Mouse (Mus musculus) liver, embryonic 14.5 days (tissue): ENCODE data around the gene Lrmda. TPM values are rescaled to one million over a fixed set of nuclear protein-coding genes. Genes with fewer than 3 reads are reported as not detected.

ENCODE experiments used
- ATAC-seq: fragments of 200-750 bp; cut with Nextera tagmentation; 2 replicates; pipeline ENCODE4 v1.8.0; 2017; ENCODE audit warnings: moderate number of reproducible peaks, mild to moderate bottlenecking, moderate library complexity; ENCODE audit not compliant: insufficient read depth
- DNase-seq, 3 experiments: peaks; one replicate each; pipeline ENCODE4 v3.0.0-alpha.2; 2012 to 2013; ENCODE audit warnings: low read depth in 3 of 3, low spot score in 3 of 3
- H3K27ac ChIP-seq: fragments of 300-500 bp; sonication (generic); 2 replicates; pipeline ENCODE4 v1.5.1; 2014; ENCODE audit warnings: moderate library complexity, mild to moderate bottlenecking, control low read depth, inconsistent platforms
- H3K27me3 ChIP-seq: fragments of 300-500 bp; sonication (generic); 2 replicates; pipeline ENCODE4 v1.6.1; 2014; ENCODE audit warnings: mild to moderate bottlenecking, low read length, moderate library complexity; ENCODE audit not compliant: control insufficient read depth, insufficient read depth
- H3K36me3 ChIP-seq: fragments of 300-500 bp; sonication (generic); replicated peaks from 2 replicates; pipeline ENCODE4 v1.6.1; 2014; ENCODE audit warnings: low read depth; ENCODE audit not compliant: control insufficient read depth, insufficient read depth
- H3K4me1 ChIP-seq, 2 experiments: fragments of 200-500 bp in 1 of 2; fragments of 300-500 bp in 1 of 2; sonication (generic) in 1 of 2; replicated peaks; 2 replicates each; pipeline ENCODE4 v1.6.1; 2012 to 2014; ENCODE audit warnings: antibody characterized with exemption in 1 of 2, inconsistent platforms in 1 of 2, low read length in 1 of 2; ENCODE audit not compliant: control insufficient read depth in 2 of 2, insufficient read depth in 2 of 2
- H3K4me2 ChIP-seq: fragments of 300-500 bp; sonication (generic); 2 replicates; pipeline ENCODE4 v1.6.1; 2014; ENCODE audit warnings: low read depth, mild to moderate bottlenecking, control low read depth, moderate library complexity
- H3K4me3 ChIP-seq, 2 experiments: fragments of 200-500 bp in 1 of 2; fragments of 300-500 bp in 1 of 2; sonication (generic) in 1 of 2; 2 replicates each; pipeline ENCODE4 v1.5.1; 2012 to 2014; ENCODE audit warnings: low read depth in 2 of 2, low read length in 2 of 2, mild to moderate bottlenecking in 2 of 2, control low read depth in 1 of 2, inconsistent platforms in 1 of 2, moderate library complexity in 1 of 2; ENCODE audit not compliant: insufficient read depth in 1 of 2
- H3K9ac ChIP-seq: fragments of 300-500 bp; sonication (generic); replicated peaks from 2 replicates; pipeline ENCODE4 v1.6.1; 2014; ENCODE audit warnings: mild to moderate bottlenecking, control low read depth, moderate library complexity
- H3K9me3 ChIP-seq: fragments of 300-500 bp; sonication (generic); 2 replicates; pipeline ENCODE4 v1.6.1; 2016; ENCODE audit warnings: low read length, mixed read lengths; ENCODE audit not compliant: control insufficient read depth
- CTCF ChIP-seq: IDR thresholded peaks from 2 replicates; pipeline ENCODE4 v1.5.1; 2016; ENCODE audit warnings: antibody characterized with exemption, low read depth, control low read depth
- EP300 ChIP-seq: IDR thresholded peaks from 2 replicates; pipeline ENCODE4 v1.6.1; 2016; ENCODE audit warnings: antibody characterized with exemption, low read depth
- whole genome bisulfite sequencing: fragments of 180-500 bp; shearing (Covaris S2); extraction: QIAGEN DNeasy Blood & Tissue Kit; methylation state at CpG from one replicate; pipeline ENCODE4 v1.1.7; 2014; ENCODE audit not compliant: insufficient replicate concordance; 5-methylcytosine and 5-hydroxymethylcytosine counted together
- polyA plus RNA-seq, 2 experiments: library from polyadenylated mRNA; depleted of rRNA in 1 of 2; stranded (reverse) in 1 of 2; unstranded in 1 of 2; fragments of >200 nt; fragmentation: Nextera tagmentation in 1 of 2; extraction: Ambion mirVana in 1 of 2; gene quantifications; 2 replicates each; pipeline versions ENCODE4 v1.2.1 to v1.2.3; 2012 to 2014

Gene Lrmda
- polyA plus RNA-seq, 2 experiments, result 0.18 to 0.22 TPM

DNA sequence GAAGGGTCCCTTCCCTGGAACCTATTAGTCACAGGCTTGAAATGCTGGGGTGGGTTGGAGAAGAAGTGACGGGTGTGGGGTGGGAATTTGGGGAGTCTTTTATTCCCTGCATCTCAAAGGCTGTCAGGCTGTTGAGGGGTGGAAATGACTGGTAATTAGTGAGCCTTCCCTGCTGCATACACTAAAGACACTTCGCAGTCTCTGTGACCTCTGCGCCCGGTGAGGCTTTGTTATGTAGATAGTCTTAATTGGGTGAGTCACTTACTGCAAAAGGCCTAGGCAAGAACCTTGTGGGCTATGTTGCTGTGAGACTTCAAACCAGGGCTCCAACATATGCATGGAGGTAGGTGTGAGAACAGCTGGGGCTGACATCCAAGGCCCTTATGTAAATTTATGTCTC lies 14.6 kb upstream of the Lrmda start:
- TF ChIP-seq CTCF (no peak), EP300 (no peak)
- Histone ChIP-seq H3K4me3 (no peak overlapping the region), H3K4me2 (no peak overlapping the region), H3K27ac (no peak overlapping the region), H3K9me3 (no peaks in the 10 kb centered on the region), H3K27me3 (no peaks in the 10 kb centered on the region; the same call in 1 of the 2 replicates), H3K4me1 (peaks cover 0 to 3% of the 10 kb centered on the region in 2 experiments; a peak in 2 of 4 replicates), H3K9ac (no peak overlapping the region), H3K36me3 (no peaks in the 10 kb centered on the region)
- no peak for ATAC-seq
- DNase-seq, result no peak
- 70% methylated on average over 4 of the region's 4 CpGs for WGBS

DNA sequence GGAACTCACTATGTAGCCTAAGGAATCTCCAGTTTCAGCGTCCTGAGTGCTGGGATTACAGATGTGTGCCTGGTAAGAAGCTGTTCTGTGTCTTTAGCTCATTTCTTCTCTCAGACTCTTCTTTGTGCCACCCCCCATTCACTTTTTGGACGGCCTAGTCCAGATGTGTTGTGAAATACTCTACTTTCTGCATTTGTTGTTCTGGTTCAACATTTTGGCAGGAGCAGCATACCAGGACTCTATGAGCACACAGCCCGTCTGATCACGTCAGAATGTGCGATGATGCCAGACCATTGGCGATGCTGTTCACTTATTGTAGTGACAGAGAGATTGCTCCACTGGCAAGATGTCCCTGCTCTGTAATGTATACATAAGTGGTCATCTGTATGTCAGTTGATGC lies 12.5 kb upstream of the Lrmda start:
- Histone ChIP-seq H3K36me3 (no peaks in the 10 kb centered on the region), H3K4me2 (no peak overlapping the region), H3K9ac (no peak overlapping the region), H3K4me1 (peaks cover 0 to 3% of the 10 kb centered on the region in 2 experiments; a peak in 2 of 4 replicates), H3K27me3 (no peaks in the 10 kb centered on the region; the same call in 1 of the 2 replicates), H3K27ac (no peak overlapping the region), H3K4me3 (no peak overlapping the region), H3K9me3 (no peaks in the 10 kb centered on the region)
- 63% methylated on average over 6 of the region's 6 CpGs for WGBS
- DNase-seq (no peak), ATAC-seq (no peak)
- TF ChIP-seq EP300 (no peak), CTCF (no peak)

DNA sequence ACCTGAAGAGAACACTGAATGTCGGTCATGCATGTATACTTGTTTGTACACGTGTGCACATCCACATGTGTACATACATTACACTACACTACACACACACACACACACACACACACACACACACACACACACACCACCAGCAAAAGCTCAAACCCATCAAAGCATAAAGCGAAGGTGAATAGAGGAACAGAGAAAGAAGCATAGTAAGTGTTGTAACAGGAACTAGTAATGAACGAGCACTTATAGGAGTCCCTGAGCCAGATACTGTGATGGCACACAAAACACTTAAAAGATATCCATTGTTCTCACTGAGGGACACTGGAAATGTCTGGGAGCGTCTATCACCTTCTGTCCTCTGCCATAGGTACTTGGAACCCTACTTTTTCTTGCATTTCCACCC lies 5.2 kb upstream of the Lrmda start:
- Histone ChIP-seq H3K4me1 (peaks cover 0 to 6% of the 10 kb centered on the region in 2 experiments; a peak in 2 of 4 replicates), H3K27ac (no peak overlapping the region), H3K4me3 (no peak overlapping the region), H3K27me3 (no peaks in the 10 kb centered on the region), H3K4me2 (no peak overlapping the region), H3K9ac (no peak overlapping the region), H3K9me3 (no peaks in the 10 kb centered on the region), H3K36me3 (no peaks in the 10 kb centered on the region)
- DNase-seq, result no peak
- no peak for TF ChIP-seq EP300
- ATAC-seq, result no peak
- WGBS, result 51% methylated on average over 5 of the region's 5 CpGs

DNA sequence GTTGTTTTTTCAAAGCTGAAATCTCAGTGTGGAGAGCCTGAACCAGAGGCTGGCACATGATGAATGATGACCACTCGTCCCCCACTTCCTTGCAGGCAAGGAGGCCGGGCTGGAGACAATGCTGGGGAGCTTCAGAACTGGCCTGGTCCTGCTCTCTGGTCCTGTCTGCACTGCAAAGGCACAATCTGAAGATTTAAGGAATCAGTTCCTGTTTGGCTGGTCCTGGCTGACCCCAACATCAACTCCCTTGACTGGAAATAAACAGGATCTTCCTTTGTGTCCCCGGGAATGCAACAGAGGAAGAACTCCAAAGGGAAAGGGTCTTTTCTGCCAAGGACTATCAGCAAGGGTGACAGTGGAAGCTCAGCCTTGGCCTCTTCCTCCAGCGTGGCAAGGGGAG lies 4.7 kb upstream of the Lrmda start:
- Histone ChIP-seq H3K4me1 (peaks cover 0 to 6% of the 10 kb centered on the region in 2 experiments; a peak in 2 of 4 replicates), H3K9me3 (no peaks in the 10 kb centered on the region), H3K9ac (no peak overlapping the region), H3K4me3 (no peak overlapping the region), H3K27ac (no peak overlapping the region), H3K4me2 (no peak overlapping the region), H3K36me3 (no peaks in the 10 kb centered on the region), H3K27me3 (no peaks in the 10 kb centered on the region)
- 27% methylated on average over 4 of the region's 4 CpGs for WGBS
- TF ChIP-seq CTCF, result no peak
- TF ChIP-seq EP300, result no peak
- no peak for ATAC-seq
- no peak for DNase-seq

DNA sequence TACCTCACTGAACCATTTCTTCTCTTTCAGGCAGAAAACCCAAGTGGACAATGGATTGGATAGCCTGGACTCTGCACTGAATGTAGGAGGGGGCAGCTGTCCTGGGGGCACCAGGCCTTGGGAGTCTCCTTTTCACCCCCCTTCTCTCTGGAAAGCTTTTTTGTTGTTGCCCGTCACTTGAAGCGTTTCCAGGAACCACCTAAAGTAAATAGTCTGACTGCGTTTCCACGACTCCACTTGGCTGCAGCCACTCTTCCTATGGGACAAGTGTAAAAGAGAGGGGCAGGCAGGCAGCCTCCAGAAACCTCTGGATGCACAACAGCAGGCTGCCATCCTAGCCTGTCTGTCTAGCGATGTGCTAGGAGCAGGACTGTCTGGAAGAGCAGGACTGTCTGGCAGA lies 2.5 kb upstream of the Lrmda start:
- no peak overlapping the region for H3K27ac ChIP-seq
- H3K4me1 ChIP-seq, result peaks cover 0 to 8% of the 10 kb centered on the region in 2 experiments; a peak in 2 of 4 replicates
- TF ChIP-seq EP300 (no peak), CTCF (no peak)
- no peaks in the 10 kb centered on the region for H3K27me3 ChIP-seq
- no peak overlapping the region for H3K4me2 ChIP-seq
- ATAC-seq (no peak), DNase-seq (no peak)
- H3K9ac ChIP-seq, result no peak overlapping the region
- H3K9me3 ChIP-seq, result no peaks in the 10 kb centered on the region
- 54% methylated on average over 5 of the region's 5 CpGs for WGBS
- H3K4me3 ChIP-seq, result no peak overlapping the region
- H3K36me3 ChIP-seq, result no peaks in the 10 kb centered on the region
